Mouse (Mus musculus) CD4-positive naive resting alpha-beta T cell, adult 76 days (primary cell): ENCODE results near the gene Tspan33. TPM values are rescaled to one million over a fixed set of nuclear protein-coding genes. Genes with fewer than 3 reads are reported as not detected.

Experiments used
- total RNA-seq: library from RNA; stranded (reverse); gene quantifications from one replicate; pipeline ENCODE4 v1.2.4, GENCODE M21; 2023

Tspan33 gene
- 2.1 TPM for total RNA-seq

DNA sequence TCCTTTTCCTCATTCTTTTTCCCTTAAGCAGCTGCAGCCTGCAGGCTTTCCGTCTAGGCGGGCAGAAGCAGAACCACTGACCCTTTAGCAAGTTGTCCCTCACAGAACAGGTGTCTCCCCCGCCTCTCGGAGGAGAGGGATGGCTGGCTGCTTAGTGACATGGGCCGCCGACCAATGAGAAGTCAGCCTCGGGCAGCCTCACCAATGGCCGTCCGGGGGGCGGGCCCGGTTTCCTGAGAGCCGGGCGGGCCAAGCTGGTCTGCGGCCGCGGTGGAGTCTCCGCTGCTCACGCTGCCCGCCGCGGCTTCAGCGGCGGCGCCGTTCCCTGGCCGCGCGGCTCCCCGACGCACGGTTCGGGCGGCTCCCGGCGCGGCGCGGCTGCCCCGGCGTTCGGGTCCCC lies at the start of gene Tspan33:
Gene Tspan33, plus strand, starts transcription at position 270 of the 400 bp plus-strand sequence.

DNA sequence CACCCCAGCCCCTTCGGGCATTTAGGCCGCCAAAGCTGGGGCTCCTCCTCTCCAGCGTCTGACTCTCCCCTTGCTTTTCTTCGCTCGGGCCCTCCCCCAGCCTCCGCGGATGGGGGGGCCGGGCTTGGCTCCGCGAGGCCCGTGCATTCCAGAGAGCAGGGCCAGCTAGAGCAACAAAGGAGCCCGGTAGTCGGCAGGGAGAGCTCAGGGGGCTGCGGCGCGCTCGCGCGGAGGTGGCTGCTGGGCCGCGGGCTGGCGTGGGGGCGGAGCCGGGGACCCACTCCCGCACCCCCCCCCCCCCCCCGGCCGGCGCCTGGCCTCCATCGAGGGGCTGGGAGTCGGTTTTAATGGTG lies 41.3 kb downstream of the Tspan33 start, which contains the start of gene Smo:
Gene Smo, plus strand, starts transcription at position 168 of the 353 bp plus-strand sequence.

Other genes with a start within 250 kb of the Tspan33 start
- gene Atp6v1f, start 226.5 kb upstream of the Tspan33 start, total RNA-seq, result 150 TPM
- 7.6 TPM for gene Atp6v1fnb, start 222.8 kb upstream of the Tspan33 start, total RNA-seq
- not detected for gene Kcp, start 186.3 kb upstream of the Tspan33 start, total RNA-seq
- 25.5 TPM for gene Irf5, start 167.6 kb upstream of the Tspan33 start, total RNA-seq
- 107 TPM for gene Tnpo3, start 84.3 kb upstream of the Tspan33 start, total RNA-seq
- gene Smo, start 41.3 kb downstream of the Tspan33 start, total RNA-seq, result 1.3 TPM
- gene Ahcyl2, start 73.8 kb downstream of the Tspan33 start, total RNA-seq, result 76.5 TPM
- 0.35 TPM for gene Strip2, start 222.8 kb downstream of the Tspan33 start, total RNA-seq